19 mouse cellular contexts compared by ENCODE assay signal in genomic region chr7:92720156-92720905, GRCm38 (mm10). TPM values are rescaled to one million over a fixed set of nuclear protein-coding genes. Genes with fewer than 3 reads are reported as not detected.
DNase-seq lines count a peak whose midpoint lies in the region; ATAC-seq and TF ChIP-seq lines count a peak whose summit lies in the region.
"Had no signal": no experiment of that assay in that cellular context is flagged by ENCODE, and none has a peak within 500 bp of the region (broad histone marks: within the 10 kb centered on the region; RNA-seq: fewer than 3 reads in every experiment).

No protein-coding gene starts in this region.

- no peak for ATAC-seq in megakaryocyte-erythroid progenitor cell, adult 5-6 weeks (replicated peaks; ENCODE audit: low FRiP score, low TSS enrichment, poor library complexity, severe bottlenecking)
- no peak for ATAC-seq in erythroid progenitor cell, adult 5-6 weeks (replicated peaks; ENCODE audit: low FRiP score, poor library complexity, severe bottlenecking)
- ATAC-seq: activated CD4-positive, CD25-positive, alpha-beta regulatory T cell, adult 4 months; forebrain, embryonic 16.5 days; Patski had no signal

- TF ChIP-seq CTCF in MEL (IDR thresholded peaks at IDR 0.05 in 2 of 3, conservative IDR thresholded peaks at IDR 0.05 in 1 of 3; ENCODE audit: control insufficient read depth in 1 of 3, insufficient read depth in 1 of 3, low read depth in 2 of 3, low read length in 3 of 3, poor library complexity in 1 of 3, severe bottlenecking in 1 of 3): no peak
- no peak for TF ChIP-seq CTCF in thymus, adult 2 months (IDR thresholded peaks at IDR 0.05; ENCODE audit: borderline replicate concordance, control insufficient read depth, extremely low read depth, insufficient read depth, low read length, poor library complexity)

- TF ChIP-seq RAD21 in MEL (IDR thresholded peaks at IDR 0.05; ENCODE audit: low read depth, low read length): no peak

- no peak for TF ChIP-seq EP300 in MEL (IDR thresholded peaks at IDR 0.05; ENCODE audit: low read depth in 1 of 2, low read length in 2 of 2)

- no peak overlapping the region for H3K27ac ChIP-seq in MEL (ENCODE audit: control insufficient read depth, low read depth, low read length)
- H3K27ac ChIP-seq in thymus, adult 2 months (ENCODE audit: control insufficient read depth, insufficient read depth, low read length): peak overlapping the region; percentile 77
- H3K27ac ChIP-seq: embryonic facial prominence, embryonic 12.5 days; forebrain, embryonic 12.5 days; heart, adult 2 months; hindbrain, embryonic 15.5 days had no signal

- DNase-seq in MEL (ENCODE audit: low read depth, low spot score): no peak
- DNase-seq in thymus, adult 2 months: peak; percentile 40
- DNase-seq in thymus, postnatal 25 days: peak; percentile 50
- no peak for DNase-seq in retina, postnatal 1 day
- DNase-seq: adrenal gland, postnatal 14 days; cerebellum, adult 11-12 months; cerebellum, adult 9-10 months; cerebellum, postnatal 25 days; gastrocnemius, postnatal 14 days; heart, adult 2 months; heart, postnatal 36 days had no signal

- peaks cover 0 to 2% of the 10 kb centered on the region in 2 experiments; a peak in 1 of 4 replicates for H3K27me3 ChIP-seq in MEL (ENCODE audit: control insufficient read depth in 1 of 2, insufficient read depth in 2 of 2, low read length in 2 of 2)
- no peaks in the 10 kb centered on the region for H3K27me3 ChIP-seq in thymus, adult 2 months (ENCODE audit: control insufficient read depth, insufficient read depth, low read length)
- H3K27me3 ChIP-seq: embryonic facial prominence, embryonic 12.5 days; forebrain, embryonic 12.5 days; hindbrain, embryonic 15.5 days; Patski had no signal

- 63% methylated on average over 3 of the region's 3 CpGs for WGBS in thymus, adult 2 months

- no peaks in the 10 kb centered on the region for H3K9me3 ChIP-seq in MEL (replicated peaks; ENCODE audit: insufficient read depth, low read length)
- H3K9me3 ChIP-seq: embryonic facial prominence, embryonic 12.5 days; forebrain, embryonic 12.5 days; hindbrain, embryonic 15.5 days had no signal

- H3K36me3 ChIP-seq in MEL (ENCODE audit: control insufficient read depth in 1 of 2, insufficient read depth in 2 of 2, low read length in 2 of 2): peaks cover 0 to under 1% of the 10 kb centered on the region in 2 experiments; a peak in 1 of 4 replicates
- H3K36me3 ChIP-seq in thymus, adult 2 months (ENCODE audit: control insufficient read depth, insufficient read depth, low read length): no peaks in the 10 kb centered on the region
- H3K36me3 ChIP-seq: embryonic facial prominence, embryonic 12.5 days; forebrain, embryonic 12.5 days; hindbrain, embryonic 15.5 days had no signal

- no peak for TF ChIP-seq POLR2A in MEL (IDR thresholded peaks at IDR 0.05; ENCODE audit: control insufficient read depth in 1 of 2, insufficient read depth in 1 of 2, low read depth in 1 of 2, low read length in 2 of 2, poor library complexity in 1 of 2)
- TF ChIP-seq POLR2A in thymus, adult 2 months (IDR thresholded peaks at IDR 0.05; ENCODE audit: control insufficient read depth, extremely low read depth, insufficient read depth, low read length, poor library complexity): no peak

- H3K9ac ChIP-seq in MEL (ENCODE audit: control insufficient read depth, low read depth, low read length, poor library complexity, severe bottlenecking): no peak overlapping the region
- H3K9ac ChIP-seq: embryonic facial prominence, embryonic 12.5 days; forebrain, embryonic 12.5 days; hindbrain, embryonic 15.5 days had no signal

- H3K79me2 ChIP-seq in MEL (ENCODE audit: control insufficient read depth, insufficient read depth, low read length, poor library complexity): no peaks in the 10 kb centered on the region

- peaks cover 2 to 4% of the 10 kb centered on the region in 2 experiments; a peak in 3 of 4 replicates for H3K4me1 ChIP-seq in MEL (ENCODE audit: control insufficient read depth in 1 of 2, insufficient read depth in 2 of 2, low read length in 2 of 2)
- peaks cover 8% of the 10 kb centered on the region for H3K4me1 ChIP-seq in thymus, adult 2 months (replicated peaks; ENCODE audit: control insufficient read depth, insufficient read depth, low read length)
- H3K4me1 ChIP-seq: embryonic facial prominence, embryonic 12.5 days; hindbrain, embryonic 15.5 days had no signal

- H3K4me3 ChIP-seq in MEL (ENCODE audit: control insufficient read depth in 1 of 2, insufficient read depth in 1 of 2, low read depth in 2 of 2, low read length in 2 of 2): no peak overlapping the region
- H3K4me3 ChIP-seq in thymus, adult 2 months (ENCODE audit: control insufficient read depth, insufficient read depth, low read length): no peak overlapping the region
- H3K4me3 ChIP-seq: embryonic facial prominence, embryonic 12.5 days; forebrain, embryonic 12.5 days; heart, adult 2 months; hindbrain, embryonic 15.5 days had no signal

TF ChIP-seq in MEL, 35 proteins besides CTCF, POLR2A, EP300 and RAD21:
- TF ChIP-seq MAFK (IDR thresholded peaks at IDR 0.05; ENCODE audit: borderline replicate concordance, low read depth, low read length) (0 out of 2 replicates have a peak, but pooled peaks have one; percentile 28), MAX (IDR thresholded peaks at IDR 0.05; ENCODE audit: low read length) (no peak), ELF1 (IDR thresholded peaks at IDR 0.05; ENCODE audit: low read depth, low read length) (no peak), MYC (IDR thresholded peaks at IDR 0.05; ENCODE audit: low read depth, low read length) (no peak)

RNA-seq across cellular contexts. Expression of gene Rab30, which starts 21.1 kb away (rescaled TPM):
- total RNA-seq in MEL (2012; rRNA removed): 0.62 and 1.3 TPM in 2 replicates
- 1 to 10 TPM in 1 of 2 experiments, not detected in 1; 1.3 TPM for polyA plus RNA-seq in MEL (2012; ENCODE audit: insufficient read depth in 1 of 2, insufficient read length in 2 of 2, low read depth in 1 of 2, low replicate concordance in 2 of 2, missing spikeins in 1 of 2)
- polyA plus RNA-seq in thymus, adult 2 months (2012; rRNA removed): 1.1 and 1.2 TPM in 2 replicates
- 0.46 and 0.67 TPM in 2 replicates for total RNA-seq in megakaryocyte-erythroid progenitor cell, adult 5-6 weeks (2014; fragmentation: Nextera tagmentation)
- 0.28 and 3.6 TPM in 2 replicates for total RNA-seq in megakaryocyte-erythroid progenitor cell, adult 5-6 weeks (2017)
- 23.9 and 52.3 TPM in 2 replicates for total RNA-seq in erythroid progenitor cell, adult 5-6 weeks (2015; ENCODE audit: low replicate concordance)
- total RNA-seq in erythroid progenitor cell, adult 5-6 weeks (2017; ENCODE audit: low replicate concordance): 9.2 and 14.6 TPM in 2 replicates

RNA-seq across cellular contexts. Expression of gene Pcf11, which starts 50.6 kb away (rescaled TPM):
- total RNA-seq in MEL (2012; rRNA removed): 24.7 and 25.6 TPM in 2 replicates
- polyA plus RNA-seq in MEL (2012; ENCODE audit: insufficient read depth in 1 of 2, insufficient read length in 2 of 2, low read depth in 1 of 2, low replicate concordance in 2 of 2, missing spikeins in 1 of 2): 10 to 100 TPM; 34.0 to 60.3 TPM
- polyA plus RNA-seq in thymus, adult 2 months (2012; rRNA removed): 37.5 and 42.7 TPM in 2 replicates
- total RNA-seq in megakaryocyte-erythroid progenitor cell, adult 5-6 weeks (2014; fragmentation: Nextera tagmentation): 57.2 and 68.1 TPM in 2 replicates
- total RNA-seq in megakaryocyte-erythroid progenitor cell, adult 5-6 weeks (2017): 79.8 and 98.4 TPM in 2 replicates
- total RNA-seq in erythroid progenitor cell, adult 5-6 weeks (2015; ENCODE audit: low replicate concordance): 106 and 138 TPM in 2 replicates
- 120 and 148 TPM in 2 replicates for total RNA-seq in erythroid progenitor cell, adult 5-6 weeks (2017; ENCODE audit: low replicate concordance)

Comparison
In these comparisons a context has a peak if more than half of its experiments do, and no peak if none do; other contexts are left out.
1. DNase-seq: peak in thymus, adult 2 months (single experiment) and thymus, postnatal 25 days (single experiment); none in MEL (single experiment) and retina, postnatal 1 day (single experiment).